Mouse (Mus musculus): ENCODE data around the gene Fubp1.
A peak's percentile ranks its signal among the peaks of the same experiment; 100 is the strongest.

The Fubp1 gene

DNA sequence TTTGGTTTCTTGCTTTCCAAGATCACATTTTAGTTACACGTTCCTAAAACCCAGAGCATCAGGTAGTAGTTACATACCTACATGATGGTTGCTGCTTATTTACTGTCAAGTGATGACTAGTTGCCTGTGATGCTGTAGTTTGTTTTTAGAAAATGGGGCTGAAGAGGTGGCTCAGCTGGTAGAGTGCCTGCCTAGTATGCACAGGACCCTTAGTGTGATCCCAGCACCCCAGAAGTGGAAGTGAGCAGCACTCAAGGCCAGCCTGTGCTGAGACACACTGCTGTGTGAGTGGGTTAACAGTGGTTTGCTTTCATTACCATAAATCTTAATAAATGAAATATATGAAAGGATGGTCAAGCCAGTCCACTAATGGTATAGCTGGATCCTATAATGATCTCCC, 29.4 kb downstream of the Fubp1 start:
- no peak for DNase-seq

DNA sequence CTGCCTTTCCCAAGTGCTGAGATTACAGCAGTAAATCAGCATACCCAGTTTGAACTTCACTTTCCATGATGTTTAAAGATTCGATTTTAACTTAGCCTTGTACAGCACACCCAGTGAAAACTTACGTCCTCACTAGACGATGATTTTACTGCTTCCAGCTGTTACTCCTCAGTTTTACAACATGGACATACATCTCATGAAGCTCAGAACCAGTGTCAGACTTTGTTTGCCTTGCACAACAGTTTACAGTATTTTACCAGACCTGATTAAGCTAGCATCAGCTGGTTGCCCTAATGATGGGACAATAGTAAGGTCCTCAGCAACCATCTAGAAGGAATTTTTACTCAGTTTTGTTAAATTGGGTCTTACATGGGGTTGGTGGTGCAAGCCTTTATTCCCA, 30.9 kb downstream of the Fubp1 start:
- no peak for DNase-seq

DNA sequence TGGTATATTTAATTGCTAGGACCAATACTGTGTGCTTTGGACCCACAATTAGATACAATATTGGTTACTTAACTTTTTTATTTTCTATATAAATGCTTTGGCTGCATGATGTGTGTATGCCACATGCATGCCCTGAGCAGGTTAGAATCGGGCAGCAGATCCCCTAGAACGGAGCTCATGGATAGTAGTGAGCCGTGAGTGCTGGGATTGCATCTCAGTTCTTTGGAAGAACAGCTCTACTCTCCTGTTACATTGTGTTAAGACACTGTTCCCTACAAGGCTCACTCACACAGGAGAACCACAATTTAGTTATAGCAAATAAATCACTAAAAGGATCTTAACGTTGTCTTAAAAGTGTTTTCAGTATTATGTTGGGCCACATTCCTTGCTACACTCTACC, 33.1 kb downstream of the Fubp1 start:
- DNase-seq = no peak

DNA sequence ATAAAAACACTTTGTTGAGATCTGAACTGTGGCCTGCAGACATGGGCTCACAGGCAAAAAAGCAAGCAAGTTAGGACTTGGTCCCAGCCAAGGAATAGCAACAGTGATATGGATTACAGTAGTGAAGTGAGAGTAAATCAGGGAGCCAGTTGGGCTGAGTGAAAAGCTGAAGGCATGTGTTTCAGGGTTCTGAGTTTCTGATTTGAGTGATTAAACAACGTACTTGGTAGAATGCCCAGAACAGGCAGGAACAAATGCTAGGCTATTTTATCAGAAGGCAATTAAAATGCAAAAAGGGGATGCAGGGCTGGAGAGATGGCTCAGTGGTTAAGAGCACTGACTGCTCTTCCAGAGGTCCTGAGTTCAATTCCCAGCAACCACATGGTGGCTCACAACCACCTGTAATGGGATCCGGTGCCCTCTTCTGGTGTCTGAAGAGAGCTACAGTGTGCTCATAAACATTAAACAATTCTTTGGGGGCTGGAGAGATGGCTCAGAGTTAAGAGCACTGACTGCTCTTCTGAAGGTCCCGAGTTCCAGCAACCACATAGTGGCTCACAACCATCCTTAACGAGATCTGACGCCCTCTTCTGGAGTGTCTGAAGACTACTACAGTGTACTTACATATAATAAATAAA, 35.2 kb downstream of the Fubp1 start:
- no peak for DNase-seq

DNA sequence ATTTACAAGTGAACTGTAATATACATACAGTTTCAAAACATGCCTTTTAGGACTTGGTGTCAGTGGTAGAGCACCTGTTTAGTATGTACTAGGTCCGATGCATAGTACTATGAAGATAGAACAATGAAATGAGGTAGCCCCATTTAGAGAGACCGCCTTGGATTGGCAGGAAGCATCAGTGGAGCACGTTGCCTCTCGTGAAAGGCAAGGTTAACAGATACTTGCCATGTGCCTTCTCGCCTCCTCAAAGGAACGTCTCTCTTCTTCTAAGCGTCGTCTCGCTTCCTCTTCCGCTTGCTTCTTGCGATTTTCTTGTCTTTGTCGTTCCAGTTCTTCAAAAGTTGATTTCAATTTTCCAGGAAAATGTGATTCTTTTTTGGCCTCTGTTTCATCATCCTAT, 37.5 kb downstream of the Fubp1 start:
- DNase-seq = no peak

DNA sequence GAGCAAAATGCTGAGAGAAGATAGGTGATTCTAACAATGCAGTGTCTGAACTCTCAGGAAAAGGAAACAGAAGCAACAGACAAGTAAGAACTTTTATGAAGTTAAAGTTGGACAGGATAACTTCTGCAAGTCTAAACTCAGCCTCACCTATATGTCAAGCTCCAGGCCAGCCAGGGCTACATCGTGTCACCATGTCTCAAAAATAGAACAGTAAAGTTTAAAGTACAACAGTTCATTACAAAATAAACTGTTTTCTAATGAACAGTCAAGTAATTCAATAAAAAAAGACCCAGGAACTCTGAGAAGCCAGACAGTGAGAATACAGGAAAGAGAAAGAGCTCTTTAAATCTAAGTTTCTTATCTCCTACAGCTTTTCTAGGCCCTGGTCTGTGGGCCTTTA, 40.3 kb downstream of the Fubp1 start:
- DNase-seq = no peak

DNA sequence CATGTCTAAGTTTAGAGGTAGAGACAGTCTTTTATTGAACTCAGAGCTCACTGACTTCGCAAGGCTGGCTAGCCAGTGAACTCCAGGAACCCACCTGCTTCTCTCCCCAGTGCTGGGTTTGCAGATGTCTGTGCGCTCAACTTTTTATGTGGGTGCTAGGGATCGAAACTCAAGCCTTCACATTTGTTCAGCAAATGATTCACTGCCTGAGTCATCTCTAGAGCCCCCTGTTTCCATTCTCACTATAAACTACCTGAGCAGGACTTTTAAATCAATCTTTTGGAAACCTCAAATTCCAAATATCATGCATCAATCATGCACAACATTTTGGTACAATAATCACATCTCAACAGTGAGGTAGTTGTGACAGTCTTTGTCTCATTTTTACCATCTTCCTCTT, 47.3 kb downstream of the Fubp1 start:
- DNase-seq = no peak

DNA sequence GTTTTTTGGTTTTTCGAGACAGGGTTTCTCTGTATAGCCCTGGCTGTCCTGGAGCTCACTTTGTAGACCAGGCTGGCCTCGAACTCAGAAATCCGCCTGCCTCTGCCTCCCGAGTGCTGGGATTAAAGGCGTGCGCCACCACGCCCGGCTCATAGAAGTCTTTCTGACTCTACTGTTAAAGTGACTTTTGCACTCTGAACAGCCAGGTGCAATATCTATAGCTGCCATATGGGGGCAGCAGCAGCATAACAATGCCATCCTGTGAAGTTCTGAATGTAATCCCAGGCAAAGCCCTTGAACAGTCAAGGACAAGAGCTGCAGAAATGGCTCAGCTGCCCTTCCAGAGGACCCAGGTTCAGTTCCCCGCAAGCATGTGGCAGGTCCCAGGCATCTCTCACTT, 49.2 kb downstream of the Fubp1 start:
- DNase-seq = peak; percentile 89

DNA sequence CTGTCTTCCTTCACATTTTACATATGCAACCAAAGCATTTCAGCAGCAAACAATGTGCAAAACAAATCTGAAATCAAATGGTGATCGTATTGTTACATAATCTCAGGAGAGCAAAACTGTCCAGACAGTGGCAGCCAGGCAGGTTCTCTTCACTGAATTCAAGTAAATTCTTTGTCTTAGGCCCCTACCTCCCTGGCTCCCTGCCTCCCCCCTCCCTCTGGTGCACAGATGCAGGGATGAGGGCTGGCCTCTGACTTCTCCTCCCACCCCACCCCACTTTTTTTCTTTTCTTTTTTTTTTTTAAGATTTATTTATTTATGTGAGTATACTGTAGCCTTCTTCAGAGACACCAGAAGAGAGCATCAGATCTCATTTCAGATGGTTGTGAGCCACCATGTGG, 50.1 kb downstream of the Fubp1 start:
- DNase-seq = no peak

DNA sequence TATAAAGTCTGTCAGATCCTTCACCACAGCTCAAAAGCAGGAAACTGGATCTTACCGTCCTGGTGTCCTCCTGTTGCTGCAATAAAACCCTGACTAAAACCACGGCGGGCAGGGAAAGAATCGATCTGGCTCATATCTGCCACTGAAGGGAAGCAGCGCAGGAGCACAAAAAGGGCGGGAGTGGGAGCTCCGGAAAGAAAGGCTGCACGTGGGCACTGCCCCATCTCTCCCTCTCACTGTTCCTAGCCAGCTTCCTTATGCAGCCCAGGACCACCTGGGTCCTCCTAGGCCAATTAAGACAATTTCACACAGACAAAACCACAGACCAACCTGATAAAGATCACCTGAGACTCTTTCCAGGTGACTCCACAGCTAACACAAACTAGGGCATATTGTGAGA, 51.2 kb downstream of the Fubp1 start:
- no peak for DNase-seq

DNA sequence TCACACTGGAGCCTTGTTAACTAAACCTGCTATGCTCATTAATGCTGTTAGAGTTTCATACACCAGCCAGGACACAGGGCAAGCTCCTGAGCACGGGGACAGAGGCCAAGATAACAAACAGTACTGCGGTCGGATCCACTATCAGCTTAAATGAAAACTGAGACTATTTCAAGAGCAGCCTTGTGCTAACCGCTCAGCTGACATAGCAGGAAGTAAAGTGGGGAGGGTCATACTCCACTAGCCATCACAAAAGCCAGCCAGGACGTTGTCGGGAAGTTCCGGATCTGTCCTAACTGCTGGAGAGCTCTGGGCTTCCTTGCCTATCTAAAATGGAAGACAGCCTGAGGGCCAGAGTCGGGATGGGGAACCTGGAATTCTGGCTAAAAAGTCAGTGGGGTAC, 51.7 kb downstream of the Fubp1 start:
- DNase-seq = peak; percentile 25

DNA sequence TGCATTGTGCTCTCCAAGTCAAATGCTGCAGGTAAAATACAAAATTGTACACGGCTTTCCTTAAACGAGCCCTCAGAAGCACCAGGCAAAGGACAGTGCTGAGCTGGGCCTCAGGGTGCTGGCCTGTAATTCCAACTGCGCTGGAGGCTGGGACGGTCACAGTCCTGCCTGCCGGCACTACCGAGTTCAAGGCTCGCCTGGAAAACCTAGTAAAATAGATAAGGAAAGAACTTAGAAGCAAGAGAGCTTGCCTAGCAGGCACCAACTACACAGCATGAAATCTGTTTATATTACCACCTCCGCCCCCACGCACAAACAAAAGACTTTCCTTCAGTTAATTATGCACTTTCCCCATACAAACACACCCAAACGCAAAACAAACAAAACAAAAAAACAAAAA, 54.2 kb downstream of the Fubp1 start:
- no peak for DNase-seq

DNA sequence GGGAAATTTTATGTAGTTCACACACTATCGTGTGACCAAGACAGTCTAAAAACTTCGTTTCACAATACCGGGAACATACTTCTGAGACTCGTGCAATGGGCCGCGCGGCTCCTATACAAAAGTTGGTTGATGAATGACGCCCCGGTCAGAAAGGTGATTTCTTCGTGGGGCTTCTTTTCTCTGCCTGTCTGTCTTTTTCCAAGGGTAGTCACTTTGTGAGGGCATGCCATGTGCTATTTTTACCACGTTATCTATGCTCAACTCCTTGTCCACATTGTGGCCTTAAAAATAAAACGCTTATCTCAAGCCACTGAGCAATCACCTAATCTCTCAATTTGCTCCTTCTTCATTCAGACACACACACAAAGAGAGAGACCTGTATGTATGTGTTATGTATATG, 54.6 kb downstream of the Fubp1 start:
- no peak for DNase-seq

DNA sequence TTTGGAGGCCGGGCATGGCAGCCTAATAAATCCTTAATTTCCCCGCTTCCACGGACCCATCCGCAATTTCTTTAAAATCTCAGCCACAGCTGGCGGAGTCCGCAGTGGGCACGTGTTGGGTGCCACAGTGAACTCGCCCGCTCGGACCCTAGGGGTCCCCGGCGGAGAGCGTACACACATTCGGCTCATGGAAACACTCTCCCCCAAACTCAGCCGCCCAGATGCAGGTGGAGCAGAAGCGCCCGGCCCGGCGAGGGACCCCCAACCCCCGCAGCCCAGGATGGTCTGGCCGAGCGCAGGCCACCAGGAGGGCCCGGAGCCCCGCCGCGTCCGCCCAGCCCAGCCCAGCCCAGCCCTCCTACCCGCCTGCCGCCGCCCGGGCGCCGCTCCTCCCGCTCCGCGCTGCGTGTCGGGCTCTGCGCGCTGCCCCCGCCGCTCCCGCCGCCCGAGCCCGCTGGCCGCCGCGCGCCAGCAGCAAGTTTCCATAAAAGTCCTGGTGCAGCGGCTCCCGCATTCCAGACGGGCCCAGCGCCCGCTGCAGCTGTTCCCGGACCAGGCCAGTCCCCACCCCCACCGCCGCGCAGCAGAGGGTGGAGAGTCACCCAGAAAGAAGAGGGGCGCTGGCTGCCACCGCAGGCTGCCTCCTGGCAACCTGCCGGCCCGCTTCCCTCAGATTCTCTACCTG, 55.3 kb downstream of the Fubp1 start:
- peak; percentile 88 for DNase-seq

DNA sequence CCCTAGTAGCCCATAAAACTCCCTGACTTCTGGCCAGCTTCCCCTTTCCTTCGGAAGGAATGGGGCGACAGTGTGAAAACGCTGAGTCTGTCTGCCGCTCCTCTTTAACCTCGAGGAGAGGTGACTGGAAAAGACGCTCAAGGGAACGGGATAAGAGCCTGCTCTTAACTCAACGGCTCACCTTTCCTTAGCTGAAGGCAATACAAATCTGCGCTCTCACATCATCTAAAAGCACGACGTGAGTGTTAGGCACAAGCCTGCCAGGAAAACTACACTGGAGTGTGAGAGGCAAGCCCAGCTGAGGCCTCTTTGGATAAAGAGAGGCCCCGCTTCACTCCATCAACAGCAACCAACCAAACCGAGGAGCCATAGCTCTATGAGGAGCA, 55.8 kb downstream of the Fubp1 start, which contains the start of gene Nexn:
Gene Nexn, minus strand, starts transcription at position 315 of the 386 bp plus-strand sequence.
- peak; percentile 39 for DNase-seq

DNA sequence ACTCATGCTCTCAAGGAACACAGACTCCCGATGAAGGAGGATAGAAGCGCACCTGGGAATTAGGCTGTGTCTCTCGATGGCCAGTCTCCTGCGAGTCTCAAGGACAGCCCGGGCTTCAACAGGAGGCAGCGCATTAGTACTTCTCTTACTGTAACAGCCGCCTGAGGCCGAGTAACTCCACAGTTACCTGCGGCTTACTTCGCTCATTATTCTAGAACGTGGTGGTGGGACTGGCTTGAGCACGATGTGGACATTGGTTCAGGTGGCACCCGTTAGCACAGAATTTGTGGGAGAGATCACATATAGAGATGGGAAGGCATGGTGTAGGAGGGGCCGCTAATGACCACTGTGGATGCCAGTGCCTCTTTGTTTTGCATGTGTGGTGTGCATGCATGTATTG, 57.9 kb downstream of the Fubp1 start:
- no peak for DNase-seq

DNA sequence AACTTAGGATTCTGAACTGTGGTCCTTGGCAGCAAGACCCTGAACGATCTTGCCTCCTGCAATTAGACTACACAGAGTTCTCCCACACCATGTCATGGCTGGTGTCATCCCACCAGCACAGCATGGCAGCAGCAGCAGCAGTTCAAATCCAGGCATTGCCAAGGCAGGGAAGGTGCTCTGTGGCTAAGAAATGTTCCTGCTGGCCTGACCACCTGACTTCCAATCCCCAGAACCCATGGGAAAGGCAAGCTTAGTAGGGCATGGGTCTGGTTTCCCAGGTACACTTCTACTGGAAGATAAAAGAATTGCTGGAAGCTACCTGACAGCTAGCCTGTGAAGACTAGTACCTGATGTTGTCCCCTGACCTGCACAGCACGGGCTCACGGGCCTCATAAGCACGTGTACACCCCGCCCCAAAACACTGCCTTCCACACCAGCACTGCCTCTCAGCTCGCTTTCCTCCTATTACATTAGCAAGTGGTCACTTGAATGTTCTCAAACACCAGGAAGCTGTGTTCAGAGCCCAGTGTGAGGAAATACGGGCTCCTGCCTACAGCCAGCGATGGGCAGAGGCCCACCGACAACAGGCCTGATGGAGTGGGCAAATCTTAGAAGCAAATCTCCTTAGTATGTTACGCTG, 61.0 kb downstream of the Fubp1 start:
- no peak for DNase-seq

DNA sequence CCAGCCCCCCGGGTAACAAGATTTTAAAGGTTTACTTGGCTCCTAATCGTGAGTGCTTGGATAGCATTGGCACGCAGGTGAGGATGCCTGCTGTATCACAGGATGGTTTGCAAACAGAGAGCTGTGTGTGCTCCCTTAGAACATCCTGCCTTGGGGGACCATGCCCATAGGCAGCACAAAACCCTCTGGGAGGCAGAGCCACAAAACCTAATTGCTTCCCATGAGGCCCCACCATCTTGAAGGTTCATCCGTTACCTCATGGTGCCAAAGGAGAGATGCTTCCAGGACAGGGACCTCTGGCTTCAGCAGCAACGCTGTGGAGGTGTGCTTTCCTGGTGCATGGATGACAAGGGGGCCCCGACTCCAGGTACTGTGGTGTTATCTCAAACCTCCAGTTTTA, 61.7 kb downstream of the Fubp1 start:
- no peak for DNase-seq

DNA sequence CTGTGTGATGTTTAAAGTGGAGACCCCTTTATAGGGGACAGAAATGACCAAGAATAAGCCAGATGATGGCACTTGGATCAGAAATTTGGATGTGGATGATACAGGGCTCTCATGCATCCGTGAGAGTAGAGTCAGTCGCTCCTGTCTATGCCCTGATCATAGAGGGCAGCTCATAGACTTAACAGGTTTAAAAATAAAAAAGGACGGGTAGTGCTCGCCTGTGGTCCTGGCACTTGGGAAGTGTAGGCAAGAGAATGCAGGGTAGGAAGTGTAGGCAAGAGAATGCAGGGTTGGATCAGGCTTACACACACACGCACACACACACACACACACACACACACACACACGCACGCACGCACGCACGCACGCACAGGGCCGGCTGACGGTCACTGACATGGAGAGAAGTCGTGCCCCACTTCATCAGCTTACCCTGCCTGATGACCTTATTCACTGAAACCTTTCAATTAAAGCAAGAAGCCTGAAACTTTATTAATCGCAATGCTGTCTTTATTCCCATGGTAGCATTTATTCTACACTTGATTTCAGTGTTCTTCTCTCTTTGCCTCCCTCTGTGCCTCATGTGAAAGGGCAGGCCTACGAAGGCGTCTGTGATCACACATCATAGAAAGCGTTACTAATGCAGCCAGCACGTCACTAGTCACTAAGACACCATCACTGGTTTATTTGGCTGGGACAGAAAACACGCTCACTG, 62.9 kb downstream of the Fubp1 start:
- no peak for DNase-seq

DNA sequence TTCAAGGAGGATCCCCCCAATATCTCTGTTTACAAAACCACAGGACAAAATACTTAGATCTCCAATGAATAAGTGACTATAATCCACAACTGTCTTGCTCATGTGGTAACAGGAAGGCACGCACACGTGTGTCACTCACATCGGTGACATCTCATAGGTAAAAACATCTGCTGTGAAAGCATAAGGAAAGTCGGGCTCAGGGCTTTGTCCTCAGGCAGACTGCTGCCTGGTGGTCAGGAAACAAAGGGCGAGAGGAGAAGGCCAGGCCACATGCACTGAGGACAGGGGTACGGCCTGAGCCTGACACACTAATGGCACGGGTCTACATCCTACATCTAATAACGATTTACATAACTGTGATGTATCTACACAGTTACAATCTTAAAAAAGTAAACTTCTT, 64.8 kb downstream of the Fubp1 start:
- DNase-seq = no peak

DNA sequence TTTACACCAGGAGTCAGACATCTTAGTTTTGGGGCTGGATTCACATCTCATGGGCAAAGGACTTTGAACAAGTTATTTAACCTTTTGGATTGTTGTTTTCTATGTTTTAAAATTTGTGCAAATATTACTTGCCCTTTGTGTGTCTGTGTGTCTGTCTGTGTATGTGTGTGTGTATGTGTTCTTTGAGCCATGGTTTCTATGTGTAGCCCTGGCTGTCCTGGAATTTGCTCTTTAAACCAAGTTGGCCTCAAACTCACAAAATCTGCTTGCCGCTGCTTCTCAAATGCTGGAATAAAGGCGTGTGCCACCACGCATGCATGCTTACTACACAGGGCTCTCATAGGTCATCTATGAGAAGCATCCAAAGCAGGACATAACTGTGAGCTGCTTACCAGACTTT, 66.7 kb downstream of the Fubp1 start:
- DNase-seq = no peak

DNA sequence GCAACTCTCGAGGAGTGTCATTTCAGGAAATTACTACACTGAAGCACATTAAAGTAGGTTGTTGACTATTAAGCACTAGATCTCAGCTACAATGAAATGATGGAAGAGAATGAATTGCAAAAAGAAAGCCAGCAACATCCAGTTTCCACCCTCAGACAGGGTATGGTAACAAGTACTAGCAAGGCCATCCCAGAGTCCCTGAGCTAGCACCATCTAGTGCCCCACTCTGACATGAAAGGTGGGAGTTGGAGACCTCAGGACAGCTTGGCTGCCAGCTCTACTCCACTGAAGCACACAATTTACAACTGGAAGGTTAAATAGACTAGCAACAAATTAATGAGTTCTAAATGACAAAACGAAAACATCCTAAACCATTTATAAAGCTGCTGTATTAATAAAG, 67.7 kb downstream of the Fubp1 start:
- DNase-seq = no peak

DNA sequence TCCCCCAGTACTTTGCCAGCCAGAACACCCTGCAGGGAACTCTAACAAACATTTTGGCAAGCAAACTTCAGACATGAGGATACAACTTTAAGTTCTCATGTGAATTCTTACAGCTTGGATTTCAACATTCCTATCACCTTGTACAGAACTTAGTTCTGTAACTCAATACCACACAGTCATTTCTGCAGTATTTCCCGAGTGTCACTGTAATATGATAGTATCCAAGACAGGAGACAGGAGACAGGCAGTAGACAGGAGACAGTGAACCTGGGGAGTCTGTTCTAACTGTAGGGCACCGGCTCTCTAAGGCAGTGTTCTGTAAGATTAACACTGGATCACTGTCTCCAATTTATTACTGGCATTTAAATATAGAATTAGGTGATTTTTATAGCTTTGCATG, 68.2 kb downstream of the Fubp1 start:
- no peak for DNase-seq

DNA sequence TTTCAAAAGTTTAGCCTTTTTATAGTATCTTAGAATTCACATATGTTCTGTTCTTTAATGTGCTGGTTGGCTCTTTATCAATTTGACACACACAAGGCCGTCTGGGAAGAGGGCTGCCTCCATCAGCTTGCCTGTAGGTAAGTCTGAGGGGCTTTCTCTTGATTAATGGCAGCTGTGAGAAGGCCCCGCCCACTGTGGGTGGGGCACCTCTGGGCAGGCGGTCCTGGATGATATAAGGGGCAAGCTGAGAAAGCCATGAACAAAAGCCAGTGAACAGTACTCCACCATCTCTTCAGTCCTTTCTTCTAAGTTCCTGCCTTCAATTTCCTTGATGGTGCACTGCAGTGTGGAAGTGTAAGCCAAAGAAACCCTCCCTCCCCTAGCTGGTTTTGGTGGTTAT, 71.9 kb downstream of the Fubp1 start:
- DNase-seq = no peak

Data from lung, postnatal 10 days (tissue).